Mouse (Mus musculus): ENCODE results near the gene Sgms1. TPM values are rescaled to one million over a fixed set of nuclear protein-coding genes. Genes with fewer than 3 reads are reported as not detected.
A peak's percentile ranks its signal among the peaks of the same experiment; 100 is the strongest.
"Not testable (repeated sequence)": the region's sequence is repeated elsewhere in the genome, so short reads cannot be mapped to it uniquely, and the experiment has no call there.

Sgms1 gene
- polyA plus RNA-seq, 1 experiment from 2014 or later, result 36.7 TPM

- 79% methylated on average over 9 of the region's 9 CpGs for WGBS
- Histone ChIP-seq H3K36me3 (no peaks in the 10 kb centered on the region), H3K9ac (no peak overlapping the region), H3K4me1 (replicated peaks) (peaks cover 15% of the 10 kb centered on the region), H3K9me3 (replicated peaks) (no peaks in the 10 kb centered on the region), H3K4me3 (no peak overlapping the region), H3K27me3 (no peaks in the 10 kb centered on the region), H3K27ac (no peak overlapping the region), H3K4me2 (no peak overlapping the region)
- no peak for ATAC-seq (replicated peaks; ENCODE audit: insufficient number of reproducible peaks, insufficient read depth, low FRiP score, low read depth)
These were observed 23.1 kb downstream of the Sgms1 start for GRCm38 (mm10) chr19:32366406-32366805.

GRCm38 (mm10) chr19:32365111-32365510 lies 24.4 kb downstream of the Sgms1 start:
- Histone ChIP-seq H3K4me2 (no peak overlapping the region), H3K9ac (no peak overlapping the region), H3K27me3 (no peaks in the 10 kb centered on the region), H3K4me3 (no peak overlapping the region), H3K27ac (no peak overlapping the region), H3K36me3 (no peaks in the 10 kb centered on the region), H3K4me1 (replicated peaks) (peaks cover 20% of the 10 kb centered on the region), H3K9me3 (replicated peaks) (no peaks in the 10 kb centered on the region)
- no peak for ATAC-seq (replicated peaks; ENCODE audit: insufficient number of reproducible peaks, insufficient read depth, low FRiP score, low read depth)
- 83% methylated on average over 6 of the region's 6 CpGs for WGBS

- Histone ChIP-seq H3K27me3 (no peaks in the 10 kb centered on the region), H3K4me1 (replicated peaks) (peaks cover 20% of the 10 kb centered on the region), H3K4me2 (no peak overlapping the region), H3K27ac (no peak overlapping the region), H3K9me3 (replicated peaks) (no peaks in the 10 kb centered on the region), H3K9ac (no peak overlapping the region), H3K4me3 (no peak overlapping the region), H3K36me3 (no peaks in the 10 kb centered on the region)
- no peak for ATAC-seq (replicated peaks; ENCODE audit: insufficient number of reproducible peaks, insufficient read depth, low FRiP score, low read depth)
- 71% methylated on average over 4 of the region's 4 CpGs for WGBS
These were observed 25.9 kb downstream of the Sgms1 start for GRCm38 (mm10) chr19:32363587-32363986.

GRCm38 (mm10) chr19:32362520-32362919 lies 27.0 kb downstream of the Sgms1 start:
- H3K27me3 ChIP-seq, result no peaks in the 10 kb centered on the region
- peaks cover 20% of the 10 kb centered on the region for H3K4me1 ChIP-seq (replicated peaks)
- no peak overlapping the region for H3K4me3 ChIP-seq
- no peak overlapping the region for H3K4me2 ChIP-seq
- H3K9ac ChIP-seq, result no peak overlapping the region
- ATAC-seq (replicated peaks; ENCODE audit: insufficient number of reproducible peaks, insufficient read depth, low FRiP score, low read depth), result no peak
- 34% methylated on average over 3 of the region's 3 CpGs for WGBS
- H3K36me3 ChIP-seq, result no peaks in the 10 kb centered on the region
- H3K9me3 ChIP-seq (replicated peaks), result no peaks in the 10 kb centered on the region
- no peak overlapping the region for H3K27ac ChIP-seq

- Histone ChIP-seq H3K4me1 (replicated peaks) (peaks cover 19% of the 10 kb centered on the region), H3K9ac (no peak overlapping the region), H3K4me3 (no peak overlapping the region), H3K27ac (no peak overlapping the region), H3K27me3 (no peaks in the 10 kb centered on the region), H3K9me3 (replicated peaks) (no peaks in the 10 kb centered on the region), H3K4me2 (no peak overlapping the region), H3K36me3 (no peaks in the 10 kb centered on the region)
- no peak for ATAC-seq (replicated peaks; ENCODE audit: insufficient number of reproducible peaks, insufficient read depth, low FRiP score, low read depth)
- 37% methylated on average over 1 of the region's 1 CpGs for WGBS
These were observed 28.4 kb downstream of the Sgms1 start for GRCm38 (mm10) chr19:32360989-32361698.

- Histone ChIP-seq H3K9me3 (replicated peaks) (no peaks in the 10 kb centered on the region), H3K27ac (no peak overlapping the region), H3K4me2 (no peak overlapping the region), H3K9ac (no peak overlapping the region), H3K4me3 (no peak overlapping the region), H3K36me3 (no peaks in the 10 kb centered on the region), H3K4me1 (replicated peaks) (peaks cover 21% of the 10 kb centered on the region), H3K27me3 (no peaks in the 10 kb centered on the region)
- 58% methylated on average over 3 of the region's 3 CpGs for WGBS
- ATAC-seq (replicated peaks; ENCODE audit: insufficient number of reproducible peaks, insufficient read depth, low FRiP score, low read depth), result no peak
These were observed 29.0 kb downstream of the Sgms1 start for GRCm38 (mm10) chr19:32360546-32360945.

GRCm38 (mm10) chr19:32358699-32359517 lies 30.6 kb downstream of the Sgms1 start:
- Histone ChIP-seq H3K4me3 (no peak overlapping the region), H3K4me2 (no peak overlapping the region), H3K9ac (no peak overlapping the region), H3K27me3 (no peaks in the 10 kb centered on the region), H3K9me3 (replicated peaks) (no peaks in the 10 kb centered on the region), H3K36me3 (no peaks in the 10 kb centered on the region), H3K27ac (no peak overlapping the region), H3K4me1 (replicated peaks) (peaks cover 21% of the 10 kb centered on the region)
- 78% methylated on average over 12 of the region's 12 CpGs for WGBS
- ATAC-seq (replicated peaks; ENCODE audit: insufficient number of reproducible peaks, insufficient read depth, low FRiP score, low read depth), result no peak

- not testable (repeated sequence) for ATAC-seq (replicated peaks; ENCODE audit: insufficient number of reproducible peaks, insufficient read depth, low FRiP score, low read depth); H3K9ac ChIP-seq; H3K9me3 ChIP-seq (replicated peaks); H3K36me3 ChIP-seq; H3K4me3 ChIP-seq; H3K27ac ChIP-seq; H3K27me3 ChIP-seq; H3K4me2 ChIP-seq
- WGBS, result 88% methylated on average over 7 of the region's 7 CpGs
- H3K4me1 ChIP-seq (replicated peaks), result peaks cover 23% of the 10 kb centered on the region
These were observed 31.5 kb downstream of the Sgms1 start for GRCm38 (mm10) chr19:32358011-32358410.

GRCm38 (mm10) chr19:32356166-32356565 lies 33.3 kb downstream of the Sgms1 start:
- H3K27ac ChIP-seq, result no peak overlapping the region
- H3K27me3 ChIP-seq, result no peaks in the 10 kb centered on the region
- no peak overlapping the region for H3K4me2 ChIP-seq
- H3K9me3 ChIP-seq (replicated peaks), result no peaks in the 10 kb centered on the region
- no peaks in the 10 kb centered on the region for H3K36me3 ChIP-seq
- H3K4me3 ChIP-seq, result no peak overlapping the region
- H3K4me1 ChIP-seq (replicated peaks), result peaks cover 12% of the 10 kb centered on the region
- no peak overlapping the region for H3K9ac ChIP-seq
- 53% methylated on average over 4 of the region's 4 CpGs for WGBS
- no peak for ATAC-seq (replicated peaks; ENCODE audit: insufficient number of reproducible peaks, insufficient read depth, low FRiP score, low read depth)

GRCm38 (mm10) chr19:32353447-32353846 lies 36.1 kb downstream of the Sgms1 start:
- Histone ChIP-seq H3K27ac (no peak overlapping the region), H3K27me3 (no peaks in the 10 kb centered on the region), H3K9ac (no peak overlapping the region), H3K9me3 (replicated peaks) (no peaks in the 10 kb centered on the region), H3K4me1 (replicated peaks) (peaks cover 26% of the 10 kb centered on the region), H3K4me2 (no peak overlapping the region), H3K36me3 (no peaks in the 10 kb centered on the region), H3K4me3 (no peak overlapping the region)
- ATAC-seq (replicated peaks; ENCODE audit: insufficient number of reproducible peaks, insufficient read depth, low FRiP score, low read depth), result no peak
- WGBS, result 94% methylated on average over 9 of the region's 9 CpGs

- ATAC-seq (replicated peaks; ENCODE audit: insufficient number of reproducible peaks, insufficient read depth, low FRiP score, low read depth), result peak; percentile 68
- Histone ChIP-seq H3K27me3 (no peaks in the 10 kb centered on the region), H3K4me3 (no peak overlapping the region), H3K9ac (no peak overlapping the region), H3K4me2 (peak overlapping the region; percentile 7; the same call in 1 of the 2 replicates), H3K4me1 (replicated peaks) (peaks cover 63% of the 10 kb centered on the region), H3K27ac (peak overlapping the region; percentile 75), H3K36me3 (no peaks in the 10 kb centered on the region), H3K9me3 (replicated peaks) (no peaks in the 10 kb centered on the region)
- 36% methylated on average over 7 of the region's 7 CpGs for WGBS
These were observed 40.4 kb downstream of the Sgms1 start for GRCm38 (mm10) chr19:32348955-32349654.
